Mouse (Mus musculus): Measurements from ENCODE around the gene Sh2b1.

- TF ChIP-seq POLR2AphosphoS2 (IDR thresholded peaks at IDR 0.05; ENCODE audit: insufficient read length, low read depth) (no peak), USF1 (IDR thresholded peaks at IDR 0.05; ENCODE audit: low read depth) (no peak), POLR2A (IDR thresholded peaks at IDR 0.05; ENCODE audit: insufficient read length, low read depth) (peak; percentile 69), MYOG (IDR thresholded peaks at IDR 0.05; ENCODE audit: control insufficient read depth in 1 of 3, insufficient read depth in 1 of 3, insufficient read length in 2 of 3, low read depth in 2 of 3) (no peak)
Observed at GRCm38 (mm10) chr7:126446217-126446616, 29.0 kb downstream of the Sh2b1 start.
